Mouse (Mus musculus): ENCODE results near the gene Ciz1. TPM values are rescaled to one million over a fixed set of nuclear protein-coding genes. Genes with fewer than 3 reads are reported as not detected.

Gene Ciz1
- polyA plus RNA-seq, 1 experiment from 2014 or later: 20.1 TPM

- Histone ChIP-seq H3K9me3 (ENCODE audit: control insufficient read depth) (no peaks in the 10 kb centered on the region), H3K36me3 (ENCODE audit: control insufficient read depth, insufficient read depth) (peaks cover 14% of the 10 kb centered on the region; the same call in 1 of the 2 replicates), H3K27ac (ENCODE audit: low read depth, low read length) (peak overlapping the region; percentile 6; the same call in 1 of the 2 replicates), H3K4me2 (replicated peaks; ENCODE audit: low read depth) (no peak overlapping the region), H3K4me3 (ENCODE audit: low read depth, low read length) (no peak overlapping the region), H3K4me1 (replicated peaks; ENCODE audit: control insufficient read depth, insufficient read depth, low read length) (no peaks in the 10 kb centered on the region), H3K27me3 (replicated peaks; ENCODE audit: control insufficient read depth, insufficient read depth, low read length) (no peaks in the 10 kb centered on the region), H3K9ac (ENCODE audit: low read depth, low read length) (no peak overlapping the region)
- ATAC-seq: peak; percentile 14; the same call in 1 of the 2 replicates
- WGBS: 38% methylated on average over 7 of the region's 7 CpGs
- no peak for TF ChIP-seq CTCF (IDR thresholded peaks at IDR 0.05; ENCODE audit: low read depth)
Observed at GRCm38 (mm10) chr2:32325342-32325741, 26.8 kb upstream of the Ciz1 start.

DNA sequence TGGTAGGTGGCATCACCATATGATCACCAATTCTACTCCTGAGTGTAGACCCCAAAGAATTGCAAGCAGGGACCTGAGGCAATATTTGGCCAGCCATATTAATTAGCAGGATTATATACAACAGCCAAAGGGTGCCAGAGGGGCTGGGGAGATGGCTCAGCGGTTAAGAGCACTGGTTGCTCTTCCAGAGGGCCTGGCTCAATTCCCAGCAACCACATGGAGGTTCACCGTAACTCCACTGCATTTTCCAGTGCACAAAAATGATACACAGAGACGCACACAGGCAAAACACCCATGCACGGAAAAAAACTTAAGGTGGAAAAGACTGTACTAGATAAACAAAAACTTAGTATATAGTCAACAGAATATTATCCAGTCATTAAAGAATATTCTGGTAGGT lies 24.9 kb upstream of the Ciz1 start:
- Histone ChIP-seq H3K9me3 (ENCODE audit: control insufficient read depth) (no peaks in the 10 kb centered on the region), H3K27ac (ENCODE audit: low read depth, low read length) (no peak overlapping the region), H3K9ac (ENCODE audit: low read depth, low read length) (0 out of 2 replicates have a peak overlapping the region, but pooled peaks have one; percentile 11), H3K4me2 (replicated peaks; ENCODE audit: low read depth) (no peak overlapping the region), H3K27me3 (replicated peaks; ENCODE audit: control insufficient read depth, insufficient read depth, low read length) (no peaks in the 10 kb centered on the region), H3K4me1 (replicated peaks; ENCODE audit: control insufficient read depth, insufficient read depth, low read length) (no peaks in the 10 kb centered on the region), H3K36me3 (ENCODE audit: control insufficient read depth, insufficient read depth) (peaks cover 14% of the 10 kb centered on the region; the same call in 1 of the 2 replicates), H3K4me3 (ENCODE audit: low read depth, low read length) (no peak overlapping the region)
- WGBS: 64% methylated on average over 4 of the region's 4 CpGs
- no peak for ATAC-seq
- no peak for TF ChIP-seq CTCF (IDR thresholded peaks at IDR 0.05; ENCODE audit: low read depth)

GRCm38 (mm10) chr2:32328911-32329460 lies 23.1 kb upstream of the Ciz1 start:
- TF ChIP-seq CTCF (IDR thresholded peaks at IDR 0.05; ENCODE audit: low read depth): no peak
- Histone ChIP-seq H3K9me3 (ENCODE audit: control insufficient read depth) (no peaks in the 10 kb centered on the region), H3K27me3 (replicated peaks; ENCODE audit: control insufficient read depth, insufficient read depth, low read length) (no peaks in the 10 kb centered on the region), H3K9ac (ENCODE audit: low read depth, low read length) (no peak overlapping the region), H3K4me3 (ENCODE audit: low read depth, low read length) (no peak overlapping the region), H3K4me1 (replicated peaks; ENCODE audit: control insufficient read depth, insufficient read depth, low read length) (no peaks in the 10 kb centered on the region), H3K4me2 (replicated peaks; ENCODE audit: low read depth) (no peak overlapping the region), H3K27ac (ENCODE audit: low read depth, low read length) (no peak overlapping the region), H3K36me3 (ENCODE audit: control insufficient read depth, insufficient read depth) (peaks cover 20% of the 10 kb centered on the region)
- 40% methylated on average over 13 of the region's 13 CpGs for WGBS
- no peak for ATAC-seq

GRCm38 (mm10) chr2:32329531-32329930 lies 22.6 kb upstream of the Ciz1 start:
- no peak for TF ChIP-seq CTCF (IDR thresholded peaks at IDR 0.05; ENCODE audit: low read depth)
- WGBS: 53% methylated on average over 6 of the region's 6 CpGs
- no peak overlapping the region for H3K4me2 ChIP-seq (replicated peaks; ENCODE audit: low read depth)
- peaks cover 25% of the 10 kb centered on the region for H3K36me3 ChIP-seq (ENCODE audit: control insufficient read depth, insufficient read depth)
- no peak overlapping the region for H3K27ac ChIP-seq (ENCODE audit: low read depth, low read length)
- no peak for ATAC-seq
- H3K27me3 ChIP-seq (replicated peaks; ENCODE audit: control insufficient read depth, insufficient read depth, low read length): no peaks in the 10 kb centered on the region
- no peak overlapping the region for H3K4me3 ChIP-seq (ENCODE audit: low read depth, low read length)
- no peaks in the 10 kb centered on the region for H3K9me3 ChIP-seq (ENCODE audit: control insufficient read depth)
- H3K4me1 ChIP-seq (replicated peaks; ENCODE audit: control insufficient read depth, insufficient read depth, low read length): no peaks in the 10 kb centered on the region
- no peak overlapping the region for H3K9ac ChIP-seq (ENCODE audit: low read depth, low read length)

DNA sequence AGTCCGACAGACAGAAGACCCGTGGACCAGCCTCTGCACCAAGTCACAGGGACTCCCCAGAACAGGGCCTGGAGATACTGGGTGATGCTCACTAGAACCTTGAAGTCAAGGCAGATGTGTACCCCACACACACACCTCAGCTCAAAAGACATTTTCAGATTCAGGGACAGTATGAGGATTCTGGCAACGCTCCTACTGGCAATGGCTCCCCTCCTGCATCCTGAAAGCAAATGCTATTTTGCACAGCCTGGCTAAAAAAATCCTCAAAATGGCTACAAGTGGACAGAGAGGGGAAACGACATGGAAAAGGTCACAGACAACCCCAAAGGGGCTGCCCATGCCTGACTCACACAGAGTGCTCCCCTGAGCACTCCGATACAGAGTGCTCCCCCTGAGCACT lies 20.0 kb upstream of the Ciz1 start:
- Histone ChIP-seq H3K9me3 (ENCODE audit: control insufficient read depth) (no peaks in the 10 kb centered on the region), H3K9ac (ENCODE audit: low read depth, low read length) (no peak overlapping the region), H3K4me1 (replicated peaks; ENCODE audit: control insufficient read depth, insufficient read depth, low read length) (no peaks in the 10 kb centered on the region), H3K4me2 (replicated peaks; ENCODE audit: low read depth) (no peak overlapping the region), H3K36me3 (ENCODE audit: control insufficient read depth, insufficient read depth) (peaks cover 52% of the 10 kb centered on the region), H3K4me3 (ENCODE audit: low read depth, low read length) (no peak overlapping the region), H3K27me3 (replicated peaks; ENCODE audit: control insufficient read depth, insufficient read depth, low read length) (no peaks in the 10 kb centered on the region), H3K27ac (ENCODE audit: low read depth, low read length) (no peak overlapping the region)
- no peak for ATAC-seq
- TF ChIP-seq CTCF (IDR thresholded peaks at IDR 0.05; ENCODE audit: low read depth): no peak
- 81% methylated on average over 5 of the region's 5 CpGs for WGBS

GRCm38 (mm10) chr2:32335888-32336287 lies 16.2 kb upstream of the Ciz1 start:
- Histone ChIP-seq H3K27ac (ENCODE audit: low read depth, low read length) (no peak overlapping the region), H3K36me3 (ENCODE audit: control insufficient read depth, insufficient read depth) (peaks cover 73% of the 10 kb centered on the region), H3K9ac (ENCODE audit: low read depth, low read length) (no peak overlapping the region), H3K4me1 (replicated peaks; ENCODE audit: control insufficient read depth, insufficient read depth, low read length) (no peaks in the 10 kb centered on the region), H3K27me3 (replicated peaks; ENCODE audit: control insufficient read depth, insufficient read depth, low read length) (no peaks in the 10 kb centered on the region), H3K9me3 (ENCODE audit: control insufficient read depth) (no peaks in the 10 kb centered on the region), H3K4me3 (ENCODE audit: low read depth, low read length) (no peak overlapping the region), H3K4me2 (replicated peaks; ENCODE audit: low read depth) (no peak overlapping the region)
- TF ChIP-seq CTCF (IDR thresholded peaks at IDR 0.05; ENCODE audit: low read depth): no peak
- ATAC-seq: no peak
- 66% methylated on average over 15 of the region's 15 CpGs for WGBS
